Mouse (Mus musculus) yolk sac, embryonic 10.5 days (tissue): Measurements from ENCODE around the gene Srebf1.
A peak's percentile ranks its signal among the peaks of the same experiment; 100 is the strongest.

Experiments used
- DNase-seq: peaks from one replicate; pipeline ENCODE4 v3.0.0-alpha.2; 2017; ENCODE audit warnings: low spot score

Srebf1 gene

DNA sequence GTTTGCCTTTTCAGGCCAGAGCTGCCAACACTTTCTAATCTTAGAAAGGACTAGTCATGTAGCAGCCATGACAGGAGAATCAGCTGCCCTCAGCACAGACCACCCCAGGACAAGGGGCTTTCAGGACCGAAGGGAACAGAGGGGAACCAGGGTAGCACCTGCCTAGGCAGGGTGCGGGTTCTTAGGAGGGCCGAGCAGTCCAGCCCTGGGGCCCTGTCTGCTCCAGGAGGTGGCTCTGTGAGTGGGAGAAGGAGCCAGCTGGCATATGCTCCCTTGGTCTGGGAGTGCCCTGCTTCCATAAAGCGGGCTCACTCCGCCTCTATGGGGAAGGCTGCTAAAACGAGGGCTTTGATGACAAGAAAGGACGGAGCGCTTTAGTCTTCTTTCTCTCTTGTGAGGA is 10.9 kb upstream of the Srebf1 start:
- no peak for DNase-seq

DNA sequence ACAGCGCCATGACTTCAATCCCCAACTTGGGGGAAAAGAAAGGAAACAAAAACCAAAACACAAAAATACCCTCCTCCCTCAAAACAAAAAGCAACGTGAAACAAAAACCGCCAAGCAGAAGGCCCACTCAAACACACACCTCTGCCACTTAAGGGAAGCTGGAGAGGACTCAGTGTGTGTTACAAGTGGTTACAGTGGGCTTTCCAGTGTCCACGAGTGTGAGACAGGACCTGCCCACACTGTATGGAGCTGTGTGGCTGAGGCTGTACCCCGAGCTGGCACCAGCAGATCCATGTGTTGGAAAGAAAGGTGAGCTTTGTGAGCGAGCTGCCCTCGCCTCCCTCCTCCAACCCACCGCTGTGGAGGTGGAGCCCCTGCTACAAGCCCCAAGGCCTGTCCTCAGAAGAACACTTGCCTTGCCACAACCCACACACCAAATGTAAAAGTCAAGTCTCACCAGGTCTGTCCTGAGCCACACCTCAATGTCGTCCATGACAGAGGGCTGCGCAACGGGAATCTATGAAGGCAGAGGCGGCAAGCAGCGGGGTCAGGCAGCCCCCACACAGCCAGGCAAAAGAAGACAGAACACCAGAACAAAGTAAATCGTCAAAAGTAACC is 10.2 kb upstream of the Srebf1 start:
- DNase-seq: no peak

DNA sequence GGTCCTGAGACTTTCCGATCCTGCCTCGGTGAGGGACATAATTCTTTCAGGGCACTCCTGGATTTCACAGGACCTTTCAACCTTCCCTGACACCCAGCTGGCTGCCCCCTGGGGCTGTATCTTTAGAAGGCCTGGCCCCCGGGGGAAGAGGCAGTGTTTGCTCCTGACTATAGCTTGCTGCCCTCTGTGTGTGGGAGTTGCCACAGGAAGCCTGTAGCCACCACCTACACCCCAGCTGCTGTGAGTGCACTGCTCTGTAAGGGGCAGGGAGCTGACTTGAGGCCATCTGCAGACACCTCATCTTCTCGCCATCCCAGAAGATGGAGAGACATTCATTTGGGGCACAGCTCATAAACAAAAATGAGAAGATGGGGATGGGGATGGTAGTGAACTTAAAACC is 9.6 kb upstream of the Srebf1 start:
- no peak for DNase-seq

DNA sequence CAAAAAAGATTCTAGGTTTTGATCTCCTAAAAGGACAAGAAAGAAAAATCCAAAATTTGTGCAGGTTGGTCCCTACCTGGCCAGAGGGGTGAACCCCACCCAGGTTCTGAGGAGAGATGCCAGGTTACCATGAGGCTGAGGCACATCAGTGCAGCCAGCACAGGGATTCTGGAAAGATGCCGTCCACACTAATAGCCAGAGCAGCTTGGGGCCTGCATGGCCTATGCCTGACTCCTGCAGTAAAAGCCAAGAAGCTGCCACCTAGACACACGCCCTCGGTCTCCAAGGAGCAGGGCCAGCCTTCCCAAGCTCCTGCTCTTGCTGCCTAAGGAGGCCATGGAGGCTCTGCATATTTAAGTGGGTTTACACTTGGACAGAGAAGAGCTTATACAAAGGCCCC is 8.9 kb upstream of the Srebf1 start:
- DNase-seq: no peak

GRCm38 (mm10) chr11:60230512-60230911 is 8.1 kb upstream of the Srebf1 start:
- DNase-seq: no peak

DNA sequence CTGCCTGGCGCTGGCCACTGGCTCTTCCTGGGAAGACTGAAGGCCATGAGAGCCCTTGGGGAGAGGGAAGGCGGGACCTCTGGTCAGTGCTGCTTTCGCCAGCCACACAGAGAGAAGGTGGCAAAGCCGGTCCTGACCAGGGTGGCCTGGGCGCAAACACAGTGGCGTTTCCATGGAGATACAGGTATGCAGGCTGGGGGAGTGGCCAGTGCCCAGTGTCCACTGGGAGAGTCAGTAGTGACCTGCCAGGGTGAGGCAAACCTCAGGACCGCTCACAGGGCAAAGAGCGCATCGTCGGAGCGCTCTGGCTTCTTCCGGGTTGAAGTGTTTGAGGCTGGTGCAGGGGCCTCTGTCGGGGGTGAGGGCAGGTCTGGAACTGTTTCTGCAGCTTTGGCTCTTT is 7.4 kb upstream of the Srebf1 start:
- DNase-seq: no peak

DNA sequence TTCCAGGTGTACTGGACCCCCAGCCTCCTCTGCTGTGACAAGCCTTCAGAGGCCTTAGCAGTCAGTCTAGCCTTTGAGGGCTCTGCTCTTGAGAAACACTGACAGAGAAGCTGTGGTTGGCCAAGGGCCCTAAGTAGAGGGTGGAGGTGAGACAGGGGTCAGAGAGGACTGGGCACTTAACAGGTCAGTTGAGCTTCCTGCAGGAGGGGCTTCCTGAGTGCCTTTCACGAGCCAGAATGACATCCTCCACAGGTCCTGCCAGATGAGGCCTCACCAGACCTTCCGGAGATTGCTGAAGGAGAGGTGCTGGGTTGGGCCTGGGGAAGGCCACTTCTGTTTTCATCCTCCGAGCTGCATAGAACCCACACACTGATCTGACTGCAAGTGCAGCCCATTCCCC is 6.1 kb upstream of the Srebf1 start:
- DNase-seq: no peak

DNA sequence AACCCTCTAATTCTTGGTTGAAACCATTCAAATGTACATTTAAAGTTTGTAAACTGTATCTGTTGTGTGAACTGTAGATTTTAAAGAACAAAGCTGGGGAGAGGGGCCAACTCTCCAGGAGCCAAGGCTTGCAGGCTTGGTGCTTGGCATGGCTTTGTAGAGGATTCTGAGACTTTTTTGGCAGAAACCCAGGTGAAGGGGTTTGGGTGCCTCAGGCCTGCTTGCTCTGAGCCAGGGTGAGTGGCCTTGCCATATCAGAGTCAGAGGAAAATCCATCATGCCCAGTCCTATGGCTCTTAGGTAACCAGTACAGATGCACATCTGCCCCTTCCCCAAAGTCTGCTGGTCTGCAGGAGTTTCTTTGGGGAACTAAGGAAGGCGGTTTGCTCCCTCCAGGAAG is 3.5 kb upstream of the Srebf1 start:
- DNase-seq: no peak

DNA sequence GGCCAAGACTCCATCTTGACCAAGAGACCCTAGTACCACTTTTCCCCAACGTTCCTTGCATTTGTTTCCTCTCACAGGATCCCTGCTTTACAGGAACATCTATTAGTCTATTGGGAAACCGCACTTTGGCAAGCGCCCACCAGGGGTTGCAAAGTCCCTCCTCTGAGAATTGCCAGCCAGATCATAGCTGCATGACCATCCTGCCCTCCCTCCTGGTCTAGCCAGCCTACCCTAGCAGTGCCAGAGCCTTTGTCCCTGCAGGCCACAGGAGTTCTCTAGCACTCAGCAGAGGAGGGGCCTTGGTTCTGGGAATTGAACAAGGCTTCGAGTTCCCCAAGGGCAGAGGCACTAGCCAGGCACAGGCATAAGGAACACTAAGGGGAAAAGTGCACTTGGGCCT is 2.3 kb upstream of the Srebf1 start:
- no peak for DNase-seq

DNA sequence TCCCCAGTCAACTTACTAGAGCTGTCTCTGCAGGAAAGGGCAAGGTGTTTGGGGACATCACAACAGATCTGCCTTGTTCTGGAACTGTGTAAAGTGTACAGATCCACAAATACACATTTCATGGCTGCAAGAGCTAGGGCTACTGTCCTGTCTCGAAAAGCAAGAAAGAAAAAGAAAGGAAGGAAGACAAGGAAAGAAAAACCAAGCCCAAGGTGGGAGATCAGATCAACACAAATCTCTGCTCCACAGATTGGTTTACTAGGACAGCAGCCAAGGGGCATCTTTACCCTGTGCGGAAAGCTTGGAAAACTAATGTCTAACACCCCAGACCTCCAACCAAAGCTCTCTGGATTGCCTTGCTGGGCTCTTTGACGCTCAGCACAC is 304 bp downstream of the Srebf1 start:
- DNase-seq: no peak

GRCm38 (mm10) chr11:60221425-60221824 is 956 bp downstream of the Srebf1 start:
- no peak for DNase-seq

- peak; percentile 95 for DNase-seq
These were observed 2.0 kb downstream of the Srebf1 start for GRCm38 (mm10) chr11:60220291-60220804.

DNA sequence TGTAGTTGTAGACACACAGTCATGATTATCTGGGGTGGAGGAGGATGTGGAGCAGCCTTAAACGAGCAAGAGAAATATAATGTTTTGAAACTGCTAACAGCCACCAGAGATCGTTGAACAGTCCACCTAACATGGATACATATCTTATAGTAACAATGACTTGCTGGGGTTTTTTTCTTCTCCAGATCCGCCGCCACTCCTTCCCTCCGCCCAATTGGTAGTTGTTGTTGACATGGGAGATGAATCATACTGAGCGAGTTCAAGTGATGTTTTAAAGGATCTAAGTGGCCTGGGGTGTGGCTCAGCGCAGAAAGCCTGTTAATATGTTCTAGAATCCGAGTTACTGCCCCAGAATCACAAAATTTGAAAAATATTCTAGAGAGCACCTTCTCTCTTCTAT is 2.8 kb downstream of the Srebf1 start:
- DNase-seq: no peak

DNA sequence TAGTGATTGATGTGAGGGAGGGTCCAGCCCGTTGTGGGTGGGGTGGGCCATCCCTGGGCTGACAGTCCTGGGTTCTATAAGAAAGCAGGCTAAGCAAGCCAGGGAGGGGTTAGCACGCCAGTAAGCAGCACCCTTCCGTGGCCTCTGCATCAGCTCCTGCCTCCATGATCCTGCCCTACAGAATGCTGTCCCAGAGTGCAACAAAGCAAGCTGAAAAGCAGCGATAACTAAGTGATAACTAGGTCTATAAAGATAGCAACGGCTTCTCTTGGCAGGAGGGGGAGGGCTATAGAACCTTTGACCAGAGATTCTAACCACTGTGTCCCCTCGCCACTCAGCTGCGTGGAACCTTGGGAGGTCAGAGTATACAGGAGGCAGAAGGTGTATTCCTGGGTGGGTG is 4.9 kb downstream of the Srebf1 start:
- DNase-seq: no peak

DNA sequence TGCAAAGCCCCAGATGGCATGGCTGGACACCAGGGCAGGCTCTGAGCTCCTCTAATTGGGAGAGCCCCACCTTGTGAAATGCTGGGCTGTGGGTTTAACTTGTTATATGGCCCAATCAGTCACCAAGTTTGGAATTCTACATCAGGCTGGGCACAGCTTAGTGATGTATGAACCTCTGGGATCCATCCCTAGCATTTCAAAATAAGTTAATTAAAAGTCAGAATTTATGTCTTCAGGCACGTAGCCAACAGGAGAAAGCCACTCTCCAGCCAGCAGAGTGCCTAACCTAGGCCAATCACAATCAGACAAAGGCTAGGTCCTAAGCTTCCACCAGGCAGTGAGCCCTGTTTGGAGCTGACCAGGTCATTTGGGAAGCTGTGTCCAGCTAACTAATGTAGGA is 5.7 kb downstream of the Srebf1 start:
- no peak for DNase-seq

GRCm38 (mm10) chr11:60213266-60213665 is 9.1 kb downstream of the Srebf1 start:
- no peak for DNase-seq

- no peak for DNase-seq
These were observed 10.6 kb downstream of the Srebf1 start for GRCm38 (mm10) chr11:60211761-60212160.

DNA sequence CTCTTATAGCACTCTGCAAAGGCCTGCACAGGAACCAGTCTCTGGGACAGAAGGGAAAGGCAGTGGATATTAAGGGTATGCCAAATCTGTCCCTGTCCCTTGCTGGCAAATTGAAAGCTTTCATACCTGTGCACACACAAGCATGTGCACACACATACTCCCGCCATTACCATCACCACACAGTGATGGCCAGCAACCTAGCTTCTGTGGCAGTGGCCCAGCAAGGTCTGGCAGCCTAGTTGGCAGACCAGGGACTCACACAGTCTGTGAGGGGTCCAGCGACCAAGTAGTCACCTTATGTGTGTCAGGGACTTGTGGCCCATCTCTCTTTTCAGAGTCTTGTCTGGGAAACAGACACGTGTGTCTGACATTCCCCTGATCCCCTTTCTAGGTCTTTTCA is 11.2 kb downstream of the Srebf1 start:
- no peak for DNase-seq

- peak; percentile 96 for DNase-seq
These were observed 12.1 kb downstream of the Srebf1 start for GRCm38 (mm10) chr11:60210305-60210724.

GRCm38 (mm10) chr11:60209933-60210249 is 12.5 kb downstream of the Srebf1 start:
- DNase-seq: no peak

DNA sequence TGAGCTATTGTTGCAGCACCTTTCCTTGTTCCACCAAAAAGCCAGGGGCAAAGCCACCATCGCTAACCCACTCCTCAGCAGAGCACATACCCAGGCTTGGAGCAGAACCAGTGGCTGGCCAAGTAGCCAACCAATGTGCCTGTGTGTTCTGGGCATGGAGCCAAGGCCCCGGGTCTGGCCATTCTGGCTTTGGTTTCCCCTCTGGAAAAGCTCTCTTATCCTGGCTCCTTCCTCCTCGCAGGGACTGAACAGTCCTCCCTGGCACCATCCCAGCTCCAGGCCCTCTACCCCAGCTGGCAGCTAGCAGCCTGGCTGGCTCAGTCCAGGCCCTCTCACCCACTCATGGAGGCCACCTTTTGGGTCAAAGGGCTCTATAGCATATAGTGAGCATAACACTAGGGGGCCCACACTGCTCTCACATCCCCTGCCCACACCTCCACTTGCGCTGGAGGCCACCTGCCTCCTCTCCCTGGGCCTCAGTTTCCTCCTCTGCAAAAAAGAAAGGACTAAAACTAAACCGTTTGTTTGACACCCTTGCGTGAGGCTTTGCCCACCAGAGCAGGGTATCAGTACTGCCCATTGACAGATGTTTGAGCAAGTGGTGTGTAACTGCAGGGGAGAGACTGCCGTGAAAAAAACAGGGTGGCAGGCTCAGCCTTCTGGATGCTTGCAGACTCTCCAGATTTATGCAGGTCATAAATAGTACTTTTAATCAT is 13.0 kb downstream of the Srebf1 start:
- DNase-seq: no peak

- no peak for DNase-seq
These were observed 13.7 kb downstream of the Srebf1 start for GRCm38 (mm10) chr11:60208712-60209111.

GRCm38 (mm10) chr11:60208201-60208600 is 14.2 kb downstream of the Srebf1 start:
- no peak for DNase-seq

DNA sequence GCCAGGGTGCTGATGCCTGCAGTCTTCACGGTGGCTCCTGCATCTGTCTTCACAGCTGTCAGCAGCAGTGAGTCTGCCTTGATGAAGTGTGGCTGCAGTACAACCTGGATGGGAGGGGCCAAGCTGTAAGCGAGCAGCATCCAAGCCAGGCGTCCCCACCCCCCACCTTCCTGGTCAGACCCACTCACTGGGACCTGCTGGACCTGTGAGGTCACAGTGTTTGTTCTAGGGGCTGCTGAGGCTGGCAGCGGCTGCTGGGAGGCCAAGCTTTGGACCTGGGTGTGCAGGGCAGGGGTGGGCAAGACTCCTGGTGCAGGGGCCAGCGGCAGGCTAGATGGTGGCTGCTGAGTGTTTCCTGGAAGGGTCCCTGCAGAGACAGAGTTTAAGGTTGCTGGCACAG is 16.2 kb downstream of the Srebf1 start:
- DNase-seq: peak; percentile 63
